Mouse (Mus musculus): Measurements from ENCODE around the gene Gdf9. TPM values are rescaled to one million over a fixed set of nuclear protein-coding genes. Genes with fewer than 3 reads are reported as not detected.

Gene Gdf9
- polyA plus RNA-seq, 1 experiment from 2014 or later = 1.3 TPM

DNA sequence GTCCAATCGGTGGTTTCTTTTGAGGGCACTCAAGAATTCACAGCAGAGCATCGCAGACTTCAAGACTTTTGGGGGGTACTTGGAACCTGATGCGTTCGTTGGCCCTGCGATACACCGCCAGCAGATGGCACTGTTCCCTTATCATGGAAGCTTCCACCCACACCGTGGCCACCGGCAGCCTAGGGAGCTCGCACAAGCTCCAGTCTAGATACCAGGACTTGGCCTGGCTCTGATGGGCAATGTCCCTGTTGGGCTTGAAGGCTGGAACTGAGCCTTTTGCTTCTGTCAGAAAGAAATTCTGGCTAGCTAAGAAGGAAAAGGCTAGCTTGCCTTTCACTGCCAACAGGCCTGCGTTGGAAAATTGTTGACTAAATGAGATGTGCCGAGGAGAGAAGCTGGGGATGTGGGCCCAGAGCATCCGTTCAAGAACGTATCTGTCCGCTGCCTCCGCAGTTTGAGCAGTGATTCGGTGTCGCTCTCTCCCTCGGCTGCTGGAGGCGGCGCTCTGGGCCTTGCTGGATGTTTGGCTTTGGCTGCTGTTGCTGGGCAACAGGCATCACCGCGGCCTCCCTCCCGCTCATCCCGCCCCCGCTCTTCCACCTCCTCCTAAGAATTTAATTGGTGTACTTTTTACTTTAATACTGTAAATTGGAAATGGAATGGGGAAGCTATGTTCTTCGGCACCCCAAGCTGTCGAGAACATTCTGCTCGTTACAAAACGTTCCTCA lies 39.3 kb downstream of the Gdf9 start, which contains the start of gene Gm9837:
Gm9837 (minus strand) TSS at position 512 of the 728 bp plus-strand sequence.
- H3K9ac ChIP-seq (replicated peaks; ENCODE audit: low read length) = no peak within 1 kb of the TSS
- peak within 1 kb of the TSS; percentile 39 for H3K4me2 ChIP-seq (ENCODE audit: low read depth, low read length)
- H3K27ac ChIP-seq (replicated peaks; ENCODE audit: low read depth, low read length) = no peak within 1 kb of the TSS
- H3K27me3 ChIP-seq (ENCODE audit: control insufficient read depth, insufficient read depth, low read length) = peaks cover 25% of the 10 kb centered on the region
- H3K9me3 ChIP-seq (replicated peaks; ENCODE audit: control insufficient read depth, low read length) = no peaks in the 10 kb centered on the region
- peak; percentile 60; the same call in 1 of the 2 replicates for ATAC-seq (replicated peaks; ENCODE audit: insufficient number of reproducible peaks, low FRiP score, low TSS enrichment, low read depth)
- H3K4me1 ChIP-seq (ENCODE audit: control insufficient read depth, insufficient read depth, low read length) = no peaks in the 10 kb centered on the region
- WGBS = 5% methylated on average over 29 of the region's 29 CpGs
- H3K4me3 ChIP-seq (ENCODE audit: low read depth, low read length) = 0 out of 2 replicates have a peak within 1 kb of the TSS, but pooled peaks have one; percentile 7
- DNase-seq (ENCODE audit: low spot score) = peak; percentile 96
- no peaks in the 10 kb centered on the region for H3K36me3 ChIP-seq (replicated peaks; ENCODE audit: control insufficient read depth, insufficient read depth, low read depth, low read length)

- Histone ChIP-seq H3K27ac (replicated peaks; ENCODE audit: low read depth, low read length) (no peak overlapping the region), H3K9me3 (replicated peaks; ENCODE audit: control insufficient read depth, low read length) (no peaks in the 10 kb centered on the region), H3K27me3 (ENCODE audit: control insufficient read depth, insufficient read depth, low read length) (peaks cover 8% of the 10 kb centered on the region), H3K36me3 (replicated peaks; ENCODE audit: control insufficient read depth, insufficient read depth, low read depth, low read length) (no peaks in the 10 kb centered on the region), H3K4me1 (ENCODE audit: control insufficient read depth, insufficient read depth, low read length) (no peaks in the 10 kb centered on the region), H3K4me2 (ENCODE audit: low read depth, low read length) (no peak overlapping the region), H3K9ac (replicated peaks; ENCODE audit: low read length) (no peak overlapping the region), H3K4me3 (ENCODE audit: low read depth, low read length) (no peak overlapping the region)
- ATAC-seq (replicated peaks; ENCODE audit: insufficient number of reproducible peaks, low FRiP score, low TSS enrichment, low read depth) = no peak
- DNase-seq (ENCODE audit: low spot score) = no peak
- 75% methylated on average over 3 of the region's 3 CpGs for WGBS
Observed at GRCm38 (mm10) chr11:53472709-53473108, 41.9 kb downstream of the Gdf9 start.

DNA sequence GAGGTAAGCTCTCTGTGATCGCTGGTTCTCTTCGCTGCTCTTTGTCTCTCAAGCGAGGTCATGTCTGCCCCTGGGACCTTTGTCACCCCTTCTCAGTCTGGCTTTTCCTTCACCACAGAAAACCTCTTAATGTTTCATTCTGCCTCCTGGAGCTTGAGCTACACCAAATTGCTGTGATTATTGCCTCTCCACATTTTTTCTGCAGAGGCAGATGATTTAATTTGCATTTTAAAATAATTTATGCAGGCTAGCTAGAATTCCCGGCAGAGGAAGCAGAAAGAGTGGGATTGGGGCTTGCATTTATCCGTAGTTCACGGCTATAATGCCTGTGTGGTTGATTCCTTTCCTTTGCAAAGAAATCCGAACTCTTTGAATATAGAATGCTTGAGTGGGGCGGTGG lies 44.8 kb downstream of the Gdf9 start:
- Histone ChIP-seq H3K27me3 (ENCODE audit: control insufficient read depth, insufficient read depth, low read length) (peaks cover 32% of the 10 kb centered on the region), H3K9me3 (replicated peaks; ENCODE audit: control insufficient read depth, low read length) (peaks cover 3% of the 10 kb centered on the region; the same call in 1 of the 2 replicates), H3K36me3 (replicated peaks; ENCODE audit: control insufficient read depth, insufficient read depth, low read depth, low read length) (no peaks in the 10 kb centered on the region), H3K27ac (replicated peaks; ENCODE audit: low read depth, low read length) (no peak overlapping the region), H3K4me1 (ENCODE audit: control insufficient read depth, insufficient read depth, low read length) (peaks cover 4% of the 10 kb centered on the region; the same call in 1 of the 2 replicates), H3K9ac (replicated peaks; ENCODE audit: low read length) (no peak overlapping the region), H3K4me2 (ENCODE audit: low read depth, low read length) (no peak overlapping the region), H3K4me3 (ENCODE audit: low read depth, low read length) (no peak overlapping the region)
- ATAC-seq (replicated peaks; ENCODE audit: insufficient number of reproducible peaks, low FRiP score, low TSS enrichment, low read depth) (no peak), DNase-seq (ENCODE audit: low spot score) (no peak)
- 25% methylated on average over 8 of the region's 8 CpGs for WGBS

DNA sequence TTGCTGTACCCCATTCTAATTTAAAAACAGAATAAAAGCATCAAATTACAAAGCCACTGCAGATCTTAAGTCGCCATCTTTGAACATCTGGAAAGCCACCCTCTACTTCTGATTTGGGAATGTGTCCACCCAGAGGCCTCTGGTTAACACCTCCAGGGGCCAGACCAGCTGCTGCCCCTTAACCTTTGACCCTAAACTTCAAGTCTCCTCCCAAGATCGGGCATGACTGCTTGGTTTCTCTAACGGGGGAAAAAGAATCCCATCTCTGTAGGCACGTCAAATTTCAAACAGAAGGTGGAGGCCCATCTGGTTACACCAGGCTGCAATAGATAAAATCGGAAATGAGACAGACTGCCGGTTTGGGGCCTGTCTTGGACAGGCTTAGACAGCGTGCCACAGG lies 47.0 kb downstream of the Gdf9 start:
- Histone ChIP-seq H3K27me3 (ENCODE audit: control insufficient read depth, insufficient read depth, low read length) (peaks cover 33% of the 10 kb centered on the region), H3K36me3 (replicated peaks; ENCODE audit: control insufficient read depth, insufficient read depth, low read depth, low read length) (no peaks in the 10 kb centered on the region), H3K9me3 (replicated peaks; ENCODE audit: control insufficient read depth, low read length) (peaks cover 3% of the 10 kb centered on the region; the same call in 1 of the 2 replicates), H3K27ac (replicated peaks; ENCODE audit: low read depth, low read length) (no peak overlapping the region), H3K4me2 (ENCODE audit: low read depth, low read length) (no peak overlapping the region), H3K4me3 (ENCODE audit: low read depth, low read length) (no peak overlapping the region), H3K4me1 (ENCODE audit: control insufficient read depth, insufficient read depth, low read length) (peaks cover 4% of the 10 kb centered on the region; the same call in 1 of the 2 replicates), H3K9ac (replicated peaks; ENCODE audit: low read length) (no peak overlapping the region)
- WGBS = 23% methylated on average over 7 of the region's 7 CpGs
- no peak for ATAC-seq (replicated peaks; ENCODE audit: insufficient number of reproducible peaks, low FRiP score, low TSS enrichment, low read depth)
- no peak for DNase-seq (ENCODE audit: low spot score)

- WGBS = 6% methylated on average over 76 of the region's 79 CpGs
- peaks cover 4% of the 10 kb centered on the region; the same call in 1 of the 2 replicates for H3K4me1 ChIP-seq (ENCODE audit: control insufficient read depth, insufficient read depth, low read length)
Observed at GRCm38 (mm10) chr11:53478383-53479170, 47.8 kb downstream of the Gdf9 start.

DNA sequence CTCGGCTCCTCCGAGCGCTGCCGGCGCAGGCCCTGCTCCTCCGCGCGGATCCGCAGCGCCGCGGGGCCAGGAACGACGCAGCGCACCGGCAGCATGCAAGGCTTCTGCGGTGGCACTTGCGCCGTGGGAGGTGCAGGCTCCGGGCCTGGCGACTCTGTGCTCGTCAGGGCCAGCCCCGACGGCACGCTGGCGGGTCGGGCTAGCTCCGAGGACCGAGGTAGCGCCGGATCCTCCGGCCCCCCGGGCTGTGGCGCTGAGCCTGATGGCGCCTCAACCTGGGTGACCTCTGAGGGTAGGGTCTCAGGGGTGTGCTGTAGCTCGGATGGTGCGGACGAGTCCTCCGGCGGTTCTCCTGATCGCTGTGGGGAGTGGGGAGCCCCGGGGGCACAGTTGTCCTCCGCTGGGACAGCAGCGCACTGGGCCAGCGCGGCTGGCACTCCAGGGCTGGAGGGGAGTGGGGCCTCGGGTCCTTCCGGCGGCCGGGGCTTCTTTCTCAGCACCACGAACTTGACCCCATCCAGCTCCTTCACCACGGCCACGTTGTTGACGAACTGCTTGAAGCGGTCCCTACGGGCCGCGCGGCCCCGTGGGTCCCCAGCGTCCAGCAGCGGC lies 48.5 kb downstream of the Gdf9 start:
- H3K9ac ChIP-seq (replicated peaks; ENCODE audit: low read length) = peak overlapping the region; percentile 51
- peak overlapping the region; percentile 76 for H3K4me2 ChIP-seq (ENCODE audit: low read depth, low read length)
- no peaks in the 10 kb centered on the region for H3K36me3 ChIP-seq (replicated peaks; ENCODE audit: control insufficient read depth, insufficient read depth, low read depth, low read length)
- H3K4me1 ChIP-seq (ENCODE audit: control insufficient read depth, insufficient read depth, low read length) = peaks cover 4% of the 10 kb centered on the region; the same call in 1 of the 2 replicates
- peak overlapping the region; percentile 41 for H3K4me3 ChIP-seq (ENCODE audit: low read depth, low read length)
- 2% methylated on average over 59 of the region's 62 CpGs for WGBS
- H3K27ac ChIP-seq (replicated peaks; ENCODE audit: low read depth, low read length) = no peak overlapping the region
- peaks cover 33% of the 10 kb centered on the region for H3K27me3 ChIP-seq (ENCODE audit: control insufficient read depth, insufficient read depth, low read length)
- DNase-seq (ENCODE audit: low spot score) (no peak), ATAC-seq (replicated peaks; ENCODE audit: insufficient number of reproducible peaks, low FRiP score, low TSS enrichment, low read depth) (0 out of 2 replicates have a peak, but pooled peaks have one; percentile 46)
- peaks cover 3% of the 10 kb centered on the region; the same call in 1 of the 2 replicates for H3K9me3 ChIP-seq (replicated peaks; ENCODE audit: control insufficient read depth, low read length)

More at GRCm38 (mm10) chr11:53478383-53479170, 47.8 kb downstream of the Gdf9 start:
- H3K9me3 ChIP-seq (replicated peaks; ENCODE audit: control insufficient read depth, low read length) = peaks cover 3% of the 10 kb centered on the region; the same call in 1 of the 2 replicates
- H3K4me3 ChIP-seq (ENCODE audit: low read depth, low read length) = peak overlapping the region; percentile 41
- peak overlapping the region; percentile 51 for H3K9ac ChIP-seq (replicated peaks; ENCODE audit: low read length)
- ATAC-seq (replicated peaks; ENCODE audit: insufficient number of reproducible peaks, low FRiP score, low TSS enrichment, low read depth) (no peak), DNase-seq (ENCODE audit: low spot score) (no peak)
- H3K27ac ChIP-seq (replicated peaks; ENCODE audit: low read depth, low read length) = no peak overlapping the region
- H3K36me3 ChIP-seq (replicated peaks; ENCODE audit: control insufficient read depth, insufficient read depth, low read depth, low read length) = no peaks in the 10 kb centered on the region
- H3K4me2 ChIP-seq (ENCODE audit: low read depth, low read length) = peak overlapping the region; percentile 76
- peaks cover 33% of the 10 kb centered on the region for H3K27me3 ChIP-seq (ENCODE audit: control insufficient read depth, insufficient read depth, low read length)

DNA sequence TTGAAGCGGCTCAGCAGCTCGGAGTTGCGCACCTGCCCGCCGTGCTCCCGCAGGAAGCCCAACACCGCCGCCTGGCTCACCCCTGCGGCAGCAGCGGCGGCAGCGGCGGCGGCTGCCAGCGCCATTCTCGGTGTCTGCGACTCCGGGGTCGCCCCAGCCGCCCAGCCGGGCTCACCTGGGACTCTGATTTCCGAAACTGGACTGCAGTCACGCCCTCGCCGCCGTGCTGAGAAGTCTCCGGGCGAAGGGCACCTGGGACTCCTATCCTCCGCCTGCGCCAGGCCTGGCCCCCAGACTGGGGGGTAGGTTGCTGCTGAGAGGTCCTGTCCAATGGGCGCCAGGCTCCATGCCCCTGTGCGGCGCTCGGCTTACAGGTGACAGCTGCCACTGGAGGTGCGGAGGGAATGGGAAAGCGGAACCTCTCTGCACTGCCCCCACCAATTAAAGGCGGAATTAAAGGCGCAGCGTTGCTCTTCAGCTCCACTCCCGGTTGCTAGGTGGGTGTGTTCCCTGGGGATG lies 49.0 kb downstream of the Gdf9 start, which contains the start of the genes Gm9945 and Sowaha:
Gm9945 (plus strand) TSS at position 384 of the 519 bp plus-strand sequence.
Sowaha (minus strand) TSS at position 492 of the 519 bp plus-strand sequence.
- no peaks in the 10 kb centered on the region for H3K36me3 ChIP-seq (replicated peaks; ENCODE audit: control insufficient read depth, insufficient read depth, low read depth, low read length)

More for the DNA sequence above, 49.0 kb downstream of the Gdf9 start, which contains the start of the genes Gm9945 and Sowaha:
- 0 out of 2 replicates have a peak, but pooled peaks have one; percentile 66 for ATAC-seq (replicated peaks; ENCODE audit: insufficient number of reproducible peaks, low FRiP score, low TSS enrichment, low read depth)
- peak within 1 kb of the TSS; percentile 41 for H3K4me3 ChIP-seq (ENCODE audit: low read depth, low read length)
- H3K9me3 ChIP-seq (replicated peaks; ENCODE audit: control insufficient read depth, low read length) = peaks cover 3% of the 10 kb centered on the region; the same call in 1 of the 2 replicates
- H3K4me1 ChIP-seq (ENCODE audit: control insufficient read depth, insufficient read depth, low read length) = peaks cover 4% of the 10 kb centered on the region; the same call in 1 of the 2 replicates
- peaks cover 33% of the 10 kb centered on the region for H3K27me3 ChIP-seq (ENCODE audit: control insufficient read depth, insufficient read depth, low read length)
- WGBS = 2% methylated on average over 40 of the region's 40 CpGs
- H3K27ac ChIP-seq (replicated peaks; ENCODE audit: low read depth, low read length) = no peak within 1 kb of the TSS
- DNase-seq (ENCODE audit: low spot score) = no peak
- peak within 1 kb of the TSS; percentile 76 for H3K4me2 ChIP-seq (ENCODE audit: low read depth, low read length)
- H3K9ac ChIP-seq (replicated peaks; ENCODE audit: low read length) = peak within 1 kb of the TSS; percentile 51
